Mouse (Mus musculus): ENCODE data around the gene Dhrs4.

DNA sequence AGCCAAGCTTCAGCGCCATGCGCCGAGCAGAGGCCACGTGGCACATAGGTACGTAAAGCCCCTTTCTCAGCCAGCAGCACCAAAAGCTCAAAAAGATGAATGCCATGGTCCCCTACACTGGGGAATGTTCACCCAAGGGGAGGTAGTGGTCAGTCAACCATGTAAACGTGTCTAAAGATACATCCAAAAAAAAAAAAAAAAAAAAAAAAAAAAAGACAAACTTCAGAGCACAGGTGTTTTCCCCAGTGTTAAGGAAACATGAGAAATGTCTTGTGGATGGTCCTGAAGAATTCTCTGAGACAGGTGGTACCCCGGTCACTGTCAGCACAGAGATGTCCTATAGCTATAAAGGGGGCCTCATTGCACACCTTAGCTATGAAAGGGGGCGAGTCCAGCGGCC, 27.1 kb downstream of the Dhrs4 start:
- TF ChIP-seq POLR2A (IDR thresholded peaks at IDR 0.05; ENCODE audit: insufficient read depth, low read length) (no peak), CTCF (IDR thresholded peaks at IDR 0.05; ENCODE audit: low read depth, low read length) (no peak), EP300 (IDR thresholded peaks at IDR 0.05; ENCODE audit: insufficient read depth, low read depth, low read length) (no peak)

Data from ES-Bruce4 (cell line).